Mouse (Mus musculus) erythroblast, embryonic 14.5 days (primary cell): ENCODE measurements around the gene Ckmt2. TPM values are rescaled to one million over a fixed set of nuclear protein-coding genes. Genes with fewer than 3 reads are reported as not detected.

Experiments
- H3K27me3 ChIP-seq: 2 replicates; pipeline ENCODE4 v1.6.1; 2012; ENCODE audit warnings: inconsistent platforms; ENCODE audit not compliant: control insufficient read depth
- H3K36me3 ChIP-seq: 2 replicates; pipeline ENCODE4 v1.6.1; 2012; ENCODE audit warnings: mild to moderate bottlenecking, inconsistent platforms; ENCODE audit not compliant: control insufficient read depth
- H3K4me1 ChIP-seq: 2 replicates; pipeline ENCODE4 v1.6.1; 2012; ENCODE audit warnings: inconsistent platforms; ENCODE audit not compliant: control insufficient read depth
- H3K4me3 ChIP-seq: replicated peaks from 2 replicates; pipeline ENCODE3; 2012; ENCODE audit warnings: moderate library complexity, mild to moderate bottlenecking, inconsistent platforms
- H3K9me3 ChIP-seq: 2 replicates; pipeline ENCODE4 v1.6.1; 2012; ENCODE audit warnings: low read length, inconsistent platforms, mixed read lengths; ENCODE audit not compliant: control insufficient read depth
- GATA1 ChIP-seq: IDR thresholded peaks from 2 replicates; pipeline ENCODE4 v1.6.1; 2012; ENCODE audit warnings: low read length, inconsistent platforms, mixed read lengths
- TAL1 ChIP-seq: IDR thresholded peaks from 3 replicates; pipeline ENCODE4 v1.6.1; 2012; ENCODE audit warnings: low read length, inconsistent platforms, mixed read lengths
- polyA plus RNA-seq: library from polyadenylated mRNA; stranded (reverse); fragments of >175 nt; gene quantifications from 2 replicates; pipeline ENCODE4 v1.2.3, GENCODE M21; 2012

The Ckmt2 gene
- polyA plus RNA-seq, 1 experiment = not detected

GRCm38 (mm10) chr13:91824845-91825550, 51.7 kb downstream of the Ckmt2 start:
- no peaks in the 10 kb centered on the region for H3K4me1 ChIP-seq
- no peaks in the 10 kb centered on the region for H3K27me3 ChIP-seq
- TF ChIP-seq TAL1 (no peak), GATA1 (no peak)
- no peaks in the 10 kb centered on the region for H3K36me3 ChIP-seq
- H3K9me3 ChIP-seq = no peaks in the 10 kb centered on the region
- no peak overlapping the region for H3K4me3 ChIP-seq

DNA sequence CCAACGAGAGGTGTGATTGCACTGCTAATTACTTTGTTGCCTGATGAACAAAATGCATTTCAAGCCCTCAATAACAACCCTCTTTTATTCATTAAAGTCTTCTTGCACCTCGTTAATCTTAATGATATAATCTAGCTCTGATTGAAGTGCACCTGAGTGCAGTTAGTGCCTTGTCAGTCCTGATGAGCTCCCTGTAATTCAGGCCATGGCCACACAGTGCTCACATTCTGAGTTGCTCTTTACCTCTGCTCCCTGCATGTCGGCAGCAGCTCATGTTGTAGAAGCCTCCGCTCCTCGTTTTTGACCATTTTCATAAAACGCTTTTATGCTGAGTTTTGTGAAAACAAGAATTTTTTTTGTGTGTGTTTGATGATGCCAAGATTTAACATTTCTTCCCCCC, 53.0 kb downstream of the Ckmt2 start:
- TF ChIP-seq TAL1 = no peak
- TF ChIP-seq GATA1 = no peak
- H3K27me3 ChIP-seq = no peaks in the 10 kb centered on the region

GRCm38 (mm10) chr13:91814670-91815069, 62.0 kb downstream of the Ckmt2 start:
- no peaks in the 10 kb centered on the region for H3K36me3 ChIP-seq
- TF ChIP-seq GATA1 (no peak), TAL1 (no peak)
- H3K4me1 ChIP-seq = no peaks in the 10 kb centered on the region
- H3K27me3 ChIP-seq = no peaks in the 10 kb centered on the region
- no peaks in the 10 kb centered on the region; the same call in 1 of the 2 replicates for H3K9me3 ChIP-seq
- no peak overlapping the region for H3K4me3 ChIP-seq

More for the DNA sequence above, 53.0 kb downstream of the Ckmt2 start:
- Histone ChIP-seq H3K36me3 (no peaks in the 10 kb centered on the region), H3K9me3 (no peaks in the 10 kb centered on the region), H3K4me1 (no peaks in the 10 kb centered on the region), H3K4me3 (no peak overlapping the region)

GRCm38 (mm10) chr13:91809476-91809875, 67.2 kb downstream of the Ckmt2 start:
- Histone ChIP-seq H3K9me3 (no peaks in the 10 kb centered on the region), H3K4me1 (peaks cover 18% of the 10 kb centered on the region), H3K36me3 (peaks cover 15% of the 10 kb centered on the region), H3K4me3 (no peak overlapping the region), H3K27me3 (no peaks in the 10 kb centered on the region)
- TF ChIP-seq GATA1 = no peak

GRCm38 (mm10) chr13:91807874-91808575, 68.7 kb downstream of the Ckmt2 start:
- Histone ChIP-seq H3K36me3 (peaks cover 19% of the 10 kb centered on the region), H3K27me3 (no peaks in the 10 kb centered on the region), H3K4me3 (peak overlapping the region; percentile 98), H3K4me1 (peaks cover 18% of the 10 kb centered on the region), H3K9me3 (no peaks in the 10 kb centered on the region)
- TF ChIP-seq GATA1 = no peak

DNA sequence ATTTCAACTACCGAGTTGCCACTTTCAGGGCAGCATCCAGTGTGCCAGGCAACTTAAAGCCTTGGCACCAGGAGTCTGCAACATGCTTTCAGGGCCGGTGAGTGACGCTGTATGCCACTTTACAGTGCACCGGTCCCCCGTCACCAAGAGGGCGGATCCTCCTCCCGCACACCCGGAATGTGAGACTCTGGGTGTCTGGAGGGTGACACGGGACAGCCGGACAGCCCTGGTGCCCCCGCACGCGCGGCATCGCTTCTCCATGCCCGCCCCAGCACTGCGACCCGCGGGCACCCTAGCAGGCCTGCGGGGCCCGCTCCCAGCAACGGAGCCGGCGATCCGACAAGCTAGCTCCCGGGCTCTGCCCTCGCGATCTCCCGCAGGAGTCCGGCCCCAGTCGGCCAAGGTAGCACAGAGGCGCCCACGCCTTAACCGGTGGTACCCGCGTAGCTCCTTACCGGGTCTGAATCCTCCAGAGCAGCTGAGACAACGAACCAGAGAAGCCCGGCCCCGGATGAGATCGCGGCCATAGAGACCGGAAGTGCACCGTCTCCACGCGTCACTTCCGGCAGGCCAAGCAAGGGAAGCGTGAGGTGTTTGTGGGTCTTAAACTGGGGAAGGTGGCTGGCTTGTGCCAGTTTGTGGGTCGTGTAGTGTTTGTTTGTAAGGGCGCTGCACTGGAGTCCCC, 69.4 kb downstream of the Ckmt2 start, which contains the start of gene Zcchc9:
TSS of gene Zcchc9 (minus strand) at position 551 of the 685 bp plus-strand sequence.
- H3K9me3 ChIP-seq = no peaks in the 10 kb centered on the region
- H3K4me3 ChIP-seq = peak within 1 kb of the TSS; percentile 98
- peaks cover 18% of the 10 kb centered on the region for H3K4me1 ChIP-seq
- no peaks in the 10 kb centered on the region for H3K27me3 ChIP-seq
- TF ChIP-seq GATA1 (no peak), TAL1 (no peak)
- peaks cover 19% of the 10 kb centered on the region for H3K36me3 ChIP-seq

Other genes with a start within 250 kb of the Ckmt2 start
- gene Acot12, start 135.4 kb downstream of the Ckmt2 start, polyA plus RNA-seq = not detected in 2 replicates
- gene Zcchc9, start 69.2 kb downstream of the Ckmt2 start, polyA plus RNA-seq = 0.11 TPM in 1 of 2 replicates, not detected in the other